Mouse (Mus musculus) ES-E14 (cell line): ENCODE results near the gene Pitpnc1.
A peak's percentile ranks its signal among the peaks of the same experiment; 100 is the strongest.

Experiments used
- MAFK ChIP-seq: IDR thresholded peaks from 2 replicates; pipeline ENCODE4 v1.6.1; 2014; ENCODE audit warnings: mild to moderate bottlenecking, low read depth, low read length, inconsistent platforms; ENCODE audit not compliant: insufficient read depth
- ZC3H11A ChIP-seq: IDR thresholded peaks from 2 replicates; pipeline ENCODE4 v1.6.1; 2012; ENCODE audit warnings: low read depth, mild to moderate bottlenecking, inconsistent platforms, low read length, borderline replicate concordance

GRCm38 (mm10) chr11:107462478-107462877 lies 8.0 kb downstream of the Pitpnc1 start:
- TF ChIP-seq MAFK, result no peak
- TF ChIP-seq ZC3H11A, result 0 out of 2 replicates have a peak, but pooled peaks have one; percentile 24
